In genomic region chr6:60741427-60742071, GRCm38 (mm10) we compare ENCODE assay signal across 24 mouse cellular contexts.
A peak's percentile ranks its signal among the peaks of the same experiment; 100 is the strongest.
DNase-seq lines count a peak whose midpoint lies in the region; ATAC-seq and TF ChIP-seq lines count a peak whose summit lies in the region.
"Had no signal": no experiment of that assay in that cellular context is flagged by ENCODE, and none has a peak within 500 bp of the region (broad histone marks: within the 10 kb centered on the region; RNA-seq: fewer than 3 reads in every experiment).

No protein-coding gene starts in this region.

- no peaks in the 10 kb centered on the region for H3K27me3 ChIP-seq in hindbrain, embryonic 14.5 days (ENCODE audit: control insufficient read depth, insufficient read depth, low read length)
- no peaks in the 10 kb centered on the region for H3K27me3 ChIP-seq in hindbrain, embryonic 13.5 days
- peaks cover 12% of the 10 kb centered on the region; the same call in 1 of the 2 replicates for H3K27me3 ChIP-seq in midbrain, embryonic 13.5 days
- H3K27me3 ChIP-seq in kidney, embryonic 16.5 days (ENCODE audit: insufficient read depth, low read length) = no peaks in the 10 kb centered on the region
- H3K27me3 ChIP-seq: forebrain, embryonic 15.5 days; heart, embryonic 12.5 days had no signal

- H3K4me1 ChIP-seq in hindbrain, embryonic 14.5 days (replicated peaks; ENCODE audit: control insufficient read depth, insufficient read depth, low read length) = no peaks in the 10 kb centered on the region
- no peaks in the 10 kb centered on the region for H3K4me1 ChIP-seq in hindbrain, embryonic 13.5 days (replicated peaks)
- 0 out of 2 replicates have a peak, but pooled peaks cover 2% of the 10 kb centered on the region for H3K4me1 ChIP-seq in midbrain, embryonic 13.5 days (replicated peaks)
- no peaks in the 10 kb centered on the region for H3K4me1 ChIP-seq in kidney, embryonic 16.5 days (ENCODE audit: insufficient read depth, low read length)
- H3K4me1 ChIP-seq: forebrain, embryonic 15.5 days; heart, embryonic 12.5 days had no signal

- DNase-seq in hindbrain, embryonic 14.5 days (ENCODE audit: low spot score) = no peak
- peak; percentile 49 for DNase-seq in brain, embryonic 14.5 days (ENCODE audit: low read depth)
- DNase-seq in retina, adult 2 months (ENCODE audit: low read depth, low spot score) = peak; percentile 93
- DNase-seq in urinary bladder, adult 18-20 months (ENCODE audit: low spot score in 2 of 2) = no peak
- DNase-seq: adrenal gland, postnatal 25 days; cerebellum, adult 18-20 months; cerebellum, postnatal 14 days; heart, adult 2 months; heart, postnatal 4 days; kidney, adult 2 months; kidney, postnatal 10 days; liver; lung, adult 2 months; lung, postnatal 10 days; right cerebral cortex, postnatal 25 days; thymus, postnatal 14 days had no signal

- H3K27ac ChIP-seq in hindbrain, embryonic 14.5 days = no peak overlapping the region
- no peak overlapping the region for H3K27ac ChIP-seq in hindbrain, embryonic 13.5 days
- H3K27ac ChIP-seq in midbrain, embryonic 13.5 days = no peak overlapping the region
- no peak overlapping the region for H3K27ac ChIP-seq in kidney, embryonic 16.5 days (ENCODE audit: low read length)
- H3K27ac ChIP-seq: forebrain, embryonic 15.5 days; heart, adult 2 months; liver, embryonic 14.5 days; macrophage had no signal

- no peak overlapping the region for H3K4me2 ChIP-seq in hindbrain, embryonic 14.5 days (replicated peaks)
- H3K4me2 ChIP-seq in hindbrain, embryonic 13.5 days = no peak overlapping the region
- no peak overlapping the region for H3K4me2 ChIP-seq in midbrain, embryonic 13.5 days (replicated peaks)
- H3K4me2 ChIP-seq in kidney, embryonic 16.5 days (replicated peaks; ENCODE audit: low read depth, low read length) = no peak overlapping the region
- H3K4me2 ChIP-seq: forebrain, embryonic 15.5 days; heart, embryonic 12.5 days had no signal

- H3K4me3 ChIP-seq in hindbrain, embryonic 14.5 days (replicated peaks; ENCODE audit: low read length) = no peak overlapping the region
- no peak overlapping the region for H3K4me3 ChIP-seq in hindbrain, embryonic 13.5 days
- no peak overlapping the region for H3K4me3 ChIP-seq in midbrain, embryonic 13.5 days (replicated peaks)
- no peak overlapping the region for H3K4me3 ChIP-seq in kidney, embryonic 16.5 days (ENCODE audit: low read length)
- H3K4me3 ChIP-seq: forebrain, embryonic 15.5 days; heart, adult 2 months; heart, embryonic 12.5 days had no signal

- ATAC-seq in hindbrain, embryonic 14.5 days (ENCODE audit: low FRiP score) = peak; percentile 24; the same call in 1 of the 2 replicates
- no peak for ATAC-seq in hindbrain, embryonic 13.5 days (ENCODE audit: low FRiP score)
- peak; percentile 82 for ATAC-seq in midbrain, embryonic 13.5 days
- no peak for ATAC-seq in kidney, embryonic 16.5 days (ENCODE audit: low FRiP score, low TSS enrichment)
- ATAC-seq: CD4-positive, CD25-positive, alpha-beta regulatory T cell, adult 4 months; forebrain, embryonic 15.5 days had no signal

- WGBS in hindbrain, embryonic 14.5 days = 73% methylated on average over 2 of the region's 2 CpGs
- WGBS in hindbrain, embryonic 13.5 days = 78% methylated on average over 2 of the region's 2 CpGs
- WGBS in midbrain, embryonic 13.5 days = 30% methylated on average over 2 of the region's 2 CpGs
- 91% methylated on average over 2 of the region's 2 CpGs for WGBS in kidney, embryonic 16.5 days

- no peaks in the 10 kb centered on the region for H3K9me3 ChIP-seq in hindbrain, embryonic 14.5 days (ENCODE audit: control insufficient read depth, low read length)
- H3K9me3 ChIP-seq in hindbrain, embryonic 13.5 days = no peaks in the 10 kb centered on the region
- no peaks in the 10 kb centered on the region for H3K9me3 ChIP-seq in midbrain, embryonic 13.5 days
- H3K9me3 ChIP-seq in kidney, embryonic 16.5 days (ENCODE audit: low read length) = no peaks in the 10 kb centered on the region
- H3K9me3 ChIP-seq: forebrain, embryonic 15.5 days; heart, embryonic 12.5 days had no signal

- no peak for TF ChIP-seq POLR2A in brain, embryonic 14.5 days (IDR thresholded peaks at IDR 0.05; ENCODE audit: borderline replicate concordance, extremely low read depth, insufficient read depth, insufficient read length, poor library complexity, severe bottlenecking)

- H3K36me3 ChIP-seq in hindbrain, embryonic 14.5 days (replicated peaks; ENCODE audit: control insufficient read depth, insufficient read depth) = no peaks in the 10 kb centered on the region
- no peaks in the 10 kb centered on the region for H3K36me3 ChIP-seq in hindbrain, embryonic 13.5 days
- H3K36me3 ChIP-seq in midbrain, embryonic 13.5 days = no peaks in the 10 kb centered on the region
- no peaks in the 10 kb centered on the region for H3K36me3 ChIP-seq in kidney, embryonic 16.5 days (ENCODE audit: insufficient read depth, low read length)
- H3K36me3 ChIP-seq: forebrain, embryonic 15.5 days; heart, embryonic 12.5 days had no signal

- TF ChIP-seq CTCF in brain, embryonic 14.5 days (IDR thresholded peaks at IDR 0.05; ENCODE audit: borderline replicate concordance, extremely low read depth, insufficient read depth, insufficient read length) = no peak

- no peak overlapping the region for H3K9ac ChIP-seq in hindbrain, embryonic 14.5 days
- H3K9ac ChIP-seq in hindbrain, embryonic 13.5 days = no peak overlapping the region
- no peak overlapping the region for H3K9ac ChIP-seq in midbrain, embryonic 13.5 days (replicated peaks)
- H3K9ac ChIP-seq in kidney, embryonic 16.5 days (replicated peaks; ENCODE audit: low read length) = no peak overlapping the region
- H3K9ac ChIP-seq: forebrain, embryonic 15.5 days; heart, embryonic 12.5 days; liver, embryonic 14.5 days had no signal

Comparison
In these comparisons a context has a peak if more than half of its experiments do, and no peak if none do; other contexts are left out.
1. ATAC-seq: peak in hindbrain, embryonic 14.5 days (single experiment) and midbrain, embryonic 13.5 days (single experiment); none in hindbrain, embryonic 13.5 days (single experiment) and kidney, embryonic 16.5 days (single experiment).
2. DNase-seq: peak in brain, embryonic 14.5 days (single experiment) and retina, adult 2 months (single experiment); none in hindbrain, embryonic 14.5 days (single experiment) and urinary bladder, adult 18-20 months (0 of 2).